Mouse (Mus musculus): Measurements from ENCODE around the gene Ank3.

The Ank3 gene

GRCm38 (mm10) chr10:69686336-69686735 is 287.8 kb downstream of the Ank3 start:
- DNase-seq, result no peak

GRCm38 (mm10) chr10:69689096-69689495 is 290.5 kb downstream of the Ank3 start:
- DNase-seq, result no peak

GRCm38 (mm10) chr10:69690131-69690960 is 291.8 kb downstream of the Ank3 start:
- peak; percentile 45 for DNase-seq

- no peak for DNase-seq
Observed at GRCm38 (mm10) chr10:69690961-69691451, 292.4 kb downstream of the Ank3 start.

GRCm38 (mm10) chr10:69696019-69696418 is 297.4 kb downstream of the Ank3 start:
- DNase-seq, result no peak

- no peak for DNase-seq
Observed at GRCm38 (mm10) chr10:69698699-69699098, 300.1 kb downstream of the Ank3 start.

GRCm38 (mm10) chr10:69701226-69701625 is 302.7 kb downstream of the Ank3 start:
- no peak for DNase-seq

GRCm38 (mm10) chr10:69705806-69706768 is 307.5 kb downstream of the Ank3 start:
- peak; percentile 60 for DNase-seq

- peak; percentile 22 for DNase-seq
Observed at GRCm38 (mm10) chr10:69706851-69707788, 308.5 kb downstream of the Ank3 start.

GRCm38 (mm10) chr10:69707844-69708550 is 309.4 kb downstream of the Ank3 start:
- no peak for DNase-seq

GRCm38 (mm10) chr10:69709631-69710030 is 311.1 kb downstream of the Ank3 start:
- DNase-seq, result no peak

GRCm38 (mm10) chr10:69710802-69711201 is 312.2 kb downstream of the Ank3 start:
- no peak for DNase-seq

GRCm38 (mm10) chr10:69716907-69717306 is 318.3 kb downstream of the Ank3 start:
- DNase-seq, result no peak

GRCm38 (mm10) chr10:69719421-69719820 is 320.8 kb downstream of the Ank3 start:
- DNase-seq, result no peak

- peak; percentile 35 for DNase-seq
Observed at GRCm38 (mm10) chr10:69719901-69720415, 321.4 kb downstream of the Ank3 start.

- DNase-seq, result peak; percentile 27
Observed at GRCm38 (mm10) chr10:69720452-69720851, 321.9 kb downstream of the Ank3 start.

- no peak for DNase-seq
Observed at GRCm38 (mm10) chr10:69720899-69721490, 322.4 kb downstream of the Ank3 start.

- DNase-seq, result no peak
Observed at GRCm38 (mm10) chr10:69724159-69724558, 325.6 kb downstream of the Ank3 start.

GRCm38 (mm10) chr10:69725078-69725477 is 326.5 kb downstream of the Ank3 start:
- DNase-seq, result no peak

- DNase-seq, result no peak
Observed at GRCm38 (mm10) chr10:69726265-69726664, 327.7 kb downstream of the Ank3 start.

GRCm38 (mm10) chr10:69726806-69727205 is 328.2 kb downstream of the Ank3 start:
- no peak for DNase-seq
